Mouse (Mus musculus): ENCODE measurements around the gene Slc13a2.

- TF ChIP-seq EP300 (IDR thresholded peaks at IDR 0.05; ENCODE audit: low read depth) (no peak), CTCF (IDR thresholded peaks at IDR 0.05; ENCODE audit: low read depth) (no peak)
Measured at GRCm38 (mm10) chr11:78463286-78464036, 41.4 kb upstream of the Slc13a2 start.
